Mouse (Mus musculus) cerebellum, adult 2 months (tissue): ENCODE measurements at regions not wholly inside any gene's neighbourhood (a gene's known extent, or its start where the extent isn't known, plus 50 kb on each side); places are given as distances from the start of the nearest gene placed in this dataset.

Experiments
- DNase-seq, 2 experiments: peaks; one replicate each; pipeline ENCODE4 v3.0.0; 2021
- H3K27ac ChIP-seq: fragments of 200-500 bp; 2 replicates; pipeline ENCODE4 v1.5.1; 2012; ENCODE audit warnings: low read length, control low read depth, inconsistent platforms; ENCODE audit not compliant: insufficient read depth
- H3K27me3 ChIP-seq: fragments of 200-500 bp; 2 replicates; pipeline ENCODE4 v1.6.1; 2012; ENCODE audit warnings: inconsistent platforms, mild to moderate bottlenecking, low read length, moderate library complexity; ENCODE audit not compliant: control insufficient read depth, insufficient read depth
- H3K4me1 ChIP-seq: fragments of 200-500 bp; 2 replicates; pipeline ENCODE4 v1.6.1; 2011; ENCODE audit warnings: low read length; ENCODE audit not compliant: control insufficient read depth, insufficient read depth
- H3K4me3 ChIP-seq: fragments of 200-500 bp; replicated peaks from 2 replicates; pipeline ENCODE3; 2011; ENCODE audit warnings: mild to moderate bottlenecking, low read depth, low read length, control low read depth; ENCODE audit not compliant: insufficient read depth
- CTCF ChIP-seq: fragments of 200-500 bp; IDR thresholded peaks from 2 replicates; pipeline ENCODE4 v1.5.1; 2011; ENCODE audit warnings: low read depth, mild to moderate bottlenecking, control low read depth, low read length, moderate library complexity, borderline replicate concordance; ENCODE audit not compliant: insufficient read depth
- POLR2A ChIP-seq: fragments of 200-500 bp; IDR thresholded peaks from 2 replicates; pipeline ENCODE4 v1.6.1; 2011; ENCODE audit warnings: low read length, control low read depth, borderline replicate concordance; ENCODE audit not compliant: insufficient read depth
- WGBS: fragments of 180-500 bp; shearing (Covaris S2); methylation state at CpG from one replicate; pipeline ENCODE4 v1.1.7; 2018; 5-methylcytosine and 5-hydroxymethylcytosine counted together

- no peak for DNase-seq
- no peaks in the 10 kb centered on the region for H3K27me3 ChIP-seq
- TF ChIP-seq POLR2A (no peak), CTCF (no peak)
- no peaks in the 10 kb centered on the region for H3K4me1 ChIP-seq
- H3K4me3 ChIP-seq: no peak overlapping the region
- 51% methylated on average over 1 of the region's 1 CpGs for WGBS
- no peak overlapping the region for H3K27ac ChIP-seq
Measured at GRCm38 (mm10) chr12:92692956-92693355, 844.0 kb upstream of the Sel1l start.

GRCm38 (mm10) chr12:92672396-92672795 lies 823.4 kb upstream of the Sel1l start:
- H3K27me3 ChIP-seq: no peaks in the 10 kb centered on the region
- no peak overlapping the region for H3K27ac ChIP-seq
- H3K4me3 ChIP-seq: no peak overlapping the region
- WGBS: 100% methylated on average over 1 of the region's 1 CpGs
- no peak for DNase-seq
- no peaks in the 10 kb centered on the region for H3K4me1 ChIP-seq
- no peak for TF ChIP-seq POLR2A
- no peak for TF ChIP-seq CTCF

- no peak overlapping the region for H3K27ac ChIP-seq
- TF ChIP-seq CTCF (no peak), POLR2A (no peak)
- H3K4me1 ChIP-seq: no peaks in the 10 kb centered on the region
- no peak overlapping the region for H3K4me3 ChIP-seq
- DNase-seq: no peak
- WGBS: 85% methylated on average over 2 of the region's 2 CpGs
- no peaks in the 10 kb centered on the region for H3K27me3 ChIP-seq
Measured at GRCm38 (mm10) chr12:92646634-92647033, 797.7 kb upstream of the Sel1l start.

- peak in 1 of 2 experiments; percentile 14 for DNase-seq
- no peak overlapping the region for H3K4me3 ChIP-seq
- 48% methylated on average over 4 of the region's 4 CpGs for WGBS
Measured at GRCm38 (mm10) chr12:92645006-92645624, 796.2 kb upstream of the Sel1l start.

GRCm38 (mm10) chr12:92619120-92619519 lies 770.2 kb upstream of the Sel1l start:
- no peaks in the 10 kb centered on the region for H3K27me3 ChIP-seq
- H3K4me1 ChIP-seq: no peaks in the 10 kb centered on the region
- H3K27ac ChIP-seq: no peak overlapping the region
- DNase-seq: no peak
- H3K4me3 ChIP-seq: no peak overlapping the region
- TF ChIP-seq POLR2A (no peak), CTCF (no peak)

More at GRCm38 (mm10) chr12:92645006-92645624, 796.2 kb upstream of the Sel1l start:
- Histone ChIP-seq H3K27ac (no peak overlapping the region), H3K4me1 (no peaks in the 10 kb centered on the region), H3K27me3 (no peaks in the 10 kb centered on the region)
- TF ChIP-seq CTCF: no peak
- TF ChIP-seq POLR2A: no peak

- no peak overlapping the region for H3K4me3 ChIP-seq
- WGBS: 9% methylated on average over 2 of the region's 2 CpGs
- no peak for DNase-seq
- no peak overlapping the region for H3K27ac ChIP-seq
- no peaks in the 10 kb centered on the region for H3K4me1 ChIP-seq
- TF ChIP-seq CTCF: no peak
- TF ChIP-seq POLR2A: no peak
- no peaks in the 10 kb centered on the region for H3K27me3 ChIP-seq
Measured at GRCm38 (mm10) chr12:92618519-92618918, 769.6 kb upstream of the Sel1l start.

GRCm38 (mm10) chr12:92601673-92602072 lies 752.7 kb upstream of the Sel1l start:
- TF ChIP-seq CTCF (no peak), POLR2A (no peak)
- WGBS: 89% methylated on average over 1 of the region's 1 CpGs
- no peak for DNase-seq

GRCm38 (mm10) chr12:92589725-92590124 lies 740.8 kb upstream of the Sel1l start:
- TF ChIP-seq CTCF (no peak), POLR2A (no peak)
- WGBS: 27% methylated on average over 2 of the region's 2 CpGs
- DNase-seq: no peak
- H3K27me3 ChIP-seq: no peaks in the 10 kb centered on the region
- no peak overlapping the region for H3K4me3 ChIP-seq
- no peak overlapping the region for H3K27ac ChIP-seq
- H3K4me1 ChIP-seq: no peaks in the 10 kb centered on the region

More at GRCm38 (mm10) chr12:92601673-92602072, 752.7 kb upstream of the Sel1l start:
- no peak overlapping the region for H3K4me3 ChIP-seq
- H3K27ac ChIP-seq: no peak overlapping the region
- no peaks in the 10 kb centered on the region for H3K27me3 ChIP-seq
- H3K4me1 ChIP-seq: no peaks in the 10 kb centered on the region

GRCm38 (mm10) chr12:92589305-92589704 lies 740.3 kb upstream of the Sel1l start:
- TF ChIP-seq POLR2A (no peak), CTCF (no peak)

More at GRCm38 (mm10) chr12:92589305-92589704, 740.3 kb upstream of the Sel1l start:
- Histone ChIP-seq H3K27ac (no peak overlapping the region), H3K4me1 (no peaks in the 10 kb centered on the region), H3K27me3 (no peaks in the 10 kb centered on the region), H3K4me3 (no peak overlapping the region)
- 15% methylated on average over 6 of the region's 6 CpGs for WGBS
- no peak for DNase-seq
